Mouse (Mus musculus) testis, adult 2 months (tissue): Measurements from ENCODE around the gene Fam183b. TPM values are rescaled to one million over a fixed set of nuclear protein-coding genes. Genes with fewer than 3 reads are reported as not detected.

Experiments
- H3K27ac ChIP-seq: fragments of 200-500 bp; 2 replicates; pipeline ENCODE4 v1.5.1; 2012; ENCODE audit warnings: low read depth, low read length; ENCODE audit not compliant: control insufficient read depth, insufficient read depth
- H3K27me3 ChIP-seq: fragments of 200-500 bp; 2 replicates; pipeline ENCODE4 v1.6.1; 2012; ENCODE audit warnings: mild to moderate bottlenecking, low read length, moderate library complexity; ENCODE audit not compliant: control insufficient read depth, insufficient read depth
- H3K36me3 ChIP-seq: fragments of 200-500 bp; 2 replicates; pipeline ENCODE4 v1.6.1; 2012; ENCODE audit warnings: mild to moderate bottlenecking, low read length; ENCODE audit not compliant: control insufficient read depth, insufficient read depth
- H3K4me1 ChIP-seq: fragments of 200-500 bp; 2 replicates; pipeline ENCODE4 v1.6.1; 2012; ENCODE audit warnings: low read length; ENCODE audit not compliant: control insufficient read depth, insufficient read depth
- H3K4me3 ChIP-seq: fragments of 200-500 bp; 2 replicates; pipeline ENCODE4 v1.5.1; 2012; ENCODE audit warnings: low read depth, mild to moderate bottlenecking, low read length, moderate library complexity, mixed read lengths; ENCODE audit not compliant: control insufficient read depth
- CTCF ChIP-seq: fragments of 200-500 bp; IDR thresholded peaks from 2 replicates; pipeline ENCODE4 v1.5.1; 2012; ENCODE audit warnings: low read depth, mild to moderate bottlenecking, inconsistent platforms, low read length, moderate library complexity; ENCODE audit not compliant: control insufficient read depth, insufficient read depth, insufficient replicate concordance
- POLR2A ChIP-seq: fragments of 200-500 bp; IDR thresholded peaks from 2 replicates; pipeline ENCODE4 v1.6.1; 2012; ENCODE audit warnings: low read depth, mild to moderate bottlenecking, inconsistent platforms, low read length, moderate library complexity; ENCODE audit not compliant: control insufficient read depth
- polyA plus RNA-seq: library from polyadenylated mRNA; depleted of rRNA; stranded (reverse); fragments of >200 nt; gene quantifications from 2 replicates; pipeline ENCODE4 v1.2.3, GENCODE M21; 2012

Fam183b gene
- polyA plus RNA-seq, 1 experiment: 142 TPM

- H3K4me3 ChIP-seq: no peak overlapping the region
- no peaks in the 10 kb centered on the region for H3K36me3 ChIP-seq
- H3K4me1 ChIP-seq: peaks cover 9% of the 10 kb centered on the region; the same call in 1 of the 2 replicates
- TF ChIP-seq CTCF (no peak), POLR2A (no peak)
- H3K27ac ChIP-seq: no peak overlapping the region
- no peaks in the 10 kb centered on the region for H3K27me3 ChIP-seq
Observed at GRCm38 (mm10) chr11:58790646-58791045, 11.1 kb downstream of the Fam183b start.

GRCm38 (mm10) chr11:58790053-58790452 is 11.7 kb downstream of the Fam183b start:
- no peak for TF ChIP-seq CTCF
- no peak for TF ChIP-seq POLR2A
- H3K27me3 ChIP-seq: no peaks in the 10 kb centered on the region
- H3K4me3 ChIP-seq: no peak overlapping the region
- H3K36me3 ChIP-seq: no peaks in the 10 kb centered on the region
- H3K27ac ChIP-seq: no peak overlapping the region
- H3K4me1 ChIP-seq: peaks cover 9% of the 10 kb centered on the region; the same call in 1 of the 2 replicates

DNA sequence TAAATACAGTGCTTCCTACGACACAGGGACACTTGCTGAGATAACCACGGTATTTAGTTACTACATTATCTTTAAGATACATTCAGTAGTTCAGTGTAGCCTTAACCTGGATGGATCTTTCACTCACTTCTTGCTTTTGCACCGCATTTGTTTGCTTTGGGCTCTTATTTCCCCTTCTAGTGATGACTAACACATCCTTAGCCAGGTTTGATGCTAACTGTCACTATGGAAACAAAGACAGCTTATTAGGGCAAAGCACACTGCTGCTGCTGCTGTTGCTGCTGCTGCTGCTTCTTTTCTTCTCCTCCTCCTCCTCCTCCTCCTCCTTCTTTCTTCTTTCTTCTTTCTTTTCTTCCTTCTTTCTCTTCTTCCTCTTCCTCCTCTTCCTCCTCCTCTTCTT is 12.2 kb downstream of the Fam183b start:
- Histone ChIP-seq H3K27ac (no peak overlapping the region), H3K4me1 (peaks cover 9% of the 10 kb centered on the region; the same call in 1 of the 2 replicates)

GRCm38 (mm10) chr11:58788346-58788745 is 13.4 kb downstream of the Fam183b start:
- no peaks in the 10 kb centered on the region for H3K27me3 ChIP-seq
- peaks cover 9% of the 10 kb centered on the region; the same call in 1 of the 2 replicates for H3K4me1 ChIP-seq
- H3K27ac ChIP-seq: no peak overlapping the region
- TF ChIP-seq CTCF (no peak), POLR2A (no peak)
- no peak overlapping the region for H3K4me3 ChIP-seq
- no peaks in the 10 kb centered on the region for H3K36me3 ChIP-seq

More for the DNA sequence above, 12.2 kb downstream of the Fam183b start:
- Histone ChIP-seq H3K27me3 (no peaks in the 10 kb centered on the region), H3K4me3 (no peak overlapping the region), H3K36me3 (no peaks in the 10 kb centered on the region)
- TF ChIP-seq POLR2A (no peak), CTCF (no peak)

- Histone ChIP-seq H3K4me1 (peaks cover 9% of the 10 kb centered on the region; the same call in 1 of the 2 replicates), H3K36me3 (no peaks in the 10 kb centered on the region), H3K27me3 (no peaks in the 10 kb centered on the region), H3K27ac (no peak overlapping the region), H3K4me3 (no peak overlapping the region)
- TF ChIP-seq POLR2A (no peak), CTCF (no peak)
Observed at GRCm38 (mm10) chr11:58787651-58788050, 14.1 kb downstream of the Fam183b start.

DNA sequence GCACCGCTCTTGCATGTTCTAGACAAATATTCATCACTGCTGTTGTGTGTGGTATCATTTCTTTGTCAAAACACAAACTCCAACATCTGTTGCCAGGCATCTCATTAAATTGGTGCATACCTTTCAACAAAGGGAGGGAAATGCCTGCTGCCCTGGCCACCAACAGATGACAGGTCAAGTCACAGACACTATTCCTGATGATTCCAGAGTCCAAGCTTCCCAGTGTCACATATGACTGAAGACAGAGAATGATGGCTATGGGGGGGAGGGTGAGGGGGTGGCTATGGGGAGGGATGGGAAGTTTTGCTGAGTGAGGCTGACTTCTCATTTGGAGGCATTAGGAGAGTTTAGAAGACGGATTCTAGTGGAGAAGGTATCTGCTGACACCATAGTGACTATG is 17.6 kb downstream of the Fam183b start:
- H3K27ac ChIP-seq: no peak overlapping the region
- H3K27me3 ChIP-seq: no peaks in the 10 kb centered on the region
- H3K36me3 ChIP-seq: no peaks in the 10 kb centered on the region
- no peak for TF ChIP-seq POLR2A
- TF ChIP-seq CTCF: no peak
- H3K4me3 ChIP-seq: no peak overlapping the region
- H3K4me1 ChIP-seq: peaks cover 9% of the 10 kb centered on the region; the same call in 1 of the 2 replicates

- H3K4me3 ChIP-seq: no peak within 1 kb of the TSS
- H3K4me1 ChIP-seq: peaks cover 11% of the 10 kb centered on the region; the same call in 1 of the 2 replicates
- no peak within 1 kb of the TSS for H3K27ac ChIP-seq
- no peaks in the 10 kb centered on the region for H3K27me3 ChIP-seq
- no peak for TF ChIP-seq POLR2A
- no peak for TF ChIP-seq CTCF
- H3K36me3 ChIP-seq: no peaks in the 10 kb centered on the region
Observed at GRCm38 (mm10) chr11:58782480-58783089, 19.2 kb downstream of the Fam183b start, which contains the start of gene Olfr314. Gene Olfr314 (plus strand): TSS chr11:58782952.
